Mouse (Mus musculus) ES-CJ7 (cell line): ENCODE results near the gene Ddb1.

Experiments
- DNase-seq: peaks from one replicate; pipeline ENCODE4 v3.0.0; 2011; ENCODE audit warnings: low read depth, low spot score

The Ddb1 gene

DNA sequence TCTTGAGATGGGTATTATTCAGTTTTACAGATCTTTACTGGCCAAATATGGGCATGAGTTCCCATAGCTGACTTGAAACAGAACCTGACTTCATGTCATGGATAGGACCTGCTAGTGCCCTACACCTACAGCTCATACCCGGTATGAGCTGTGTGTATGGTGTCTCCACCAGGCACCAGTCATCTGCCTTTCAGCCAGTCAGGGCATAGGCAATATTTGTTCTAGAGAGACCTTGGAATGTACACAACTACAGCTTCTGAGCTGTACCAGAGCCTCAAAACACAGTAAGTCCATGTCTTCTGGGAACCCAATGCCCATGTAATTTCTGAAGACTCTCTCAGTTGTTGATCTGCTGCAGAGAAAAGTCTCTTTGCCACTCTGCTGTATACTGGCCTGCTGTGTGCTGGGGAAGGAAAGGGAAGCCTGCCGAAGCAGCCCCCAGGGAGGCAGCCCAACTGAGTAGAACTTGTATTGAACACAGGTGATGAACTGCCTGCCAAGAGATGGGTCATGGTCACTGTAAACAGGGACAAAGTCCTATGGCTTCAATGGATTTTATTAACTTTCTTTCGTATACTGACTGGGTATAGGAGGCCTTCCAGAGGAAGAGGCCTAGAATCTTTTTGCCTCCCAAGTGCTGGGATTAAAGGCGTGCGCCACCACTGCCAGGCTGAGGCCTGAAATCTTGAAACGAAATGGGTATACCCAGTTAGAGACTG lies 13.3 kb upstream of the Ddb1 start:
- DNase-seq: no peak

DNA sequence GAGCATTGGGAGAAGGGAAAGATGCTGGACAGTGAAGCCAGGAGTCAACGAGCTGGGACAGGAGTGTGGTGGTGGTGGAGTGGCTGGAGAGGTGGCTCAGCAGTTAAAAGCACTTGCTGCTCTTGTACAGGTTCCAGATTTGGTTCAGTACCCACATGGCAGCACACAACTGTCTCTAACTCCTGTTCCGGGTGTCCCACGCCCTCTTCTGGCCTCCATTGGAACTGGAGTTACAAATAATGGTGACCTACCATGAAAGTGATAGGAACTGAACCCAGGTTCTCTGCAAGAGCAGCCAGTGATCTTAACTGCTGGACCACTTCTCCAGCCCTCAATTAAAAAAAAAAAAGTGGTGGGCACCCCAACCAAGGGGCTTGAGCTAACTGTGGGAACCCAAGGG lies 6.9 kb upstream of the Ddb1 start:
- DNase-seq: peak; percentile 63

DNA sequence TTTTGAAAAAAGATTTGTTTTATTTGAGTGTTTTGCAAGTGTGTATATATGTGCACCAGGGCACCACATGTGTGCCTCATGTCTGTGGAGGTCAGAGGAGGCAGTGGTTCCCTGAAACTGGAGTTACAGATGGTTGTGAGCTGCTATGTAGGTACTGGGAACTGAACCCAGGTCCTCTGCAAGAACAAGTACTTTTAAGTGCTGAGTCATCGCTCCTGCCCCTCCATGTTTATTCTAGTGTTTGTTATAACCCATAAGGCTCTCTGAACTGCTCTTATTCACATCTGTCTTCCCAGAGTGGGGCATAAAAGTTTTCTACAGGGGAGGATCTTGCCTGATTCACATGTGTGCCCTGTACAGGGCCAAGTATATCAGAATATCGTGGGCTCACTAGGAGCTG lies 5.5 kb upstream of the Ddb1 start:
- DNase-seq: no peak

DNA sequence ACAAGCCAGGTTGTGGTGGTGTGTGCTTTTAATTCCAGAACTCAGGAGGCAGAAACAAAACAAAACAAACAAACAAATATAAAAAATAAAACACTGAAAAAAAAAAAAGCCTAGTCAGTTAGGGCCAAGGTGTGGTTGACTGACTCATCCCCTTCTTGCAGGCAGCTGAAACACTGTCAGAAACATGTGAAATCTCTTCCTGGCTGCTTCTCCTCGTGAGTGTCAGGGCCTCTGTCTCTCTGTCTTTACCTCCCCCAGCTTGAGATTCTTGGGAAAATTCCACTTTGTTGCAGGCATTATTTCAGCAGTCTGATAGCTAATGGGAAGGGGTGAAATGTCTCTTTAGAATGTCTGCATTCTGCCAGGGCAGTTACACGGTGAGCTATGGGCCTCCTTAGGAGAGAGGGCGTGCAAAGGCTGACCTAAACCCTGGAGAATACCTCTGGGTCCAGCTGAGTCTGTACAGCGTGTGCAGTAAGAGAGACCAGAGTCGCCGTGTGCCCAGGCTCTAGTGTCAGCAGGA lies 2.8 kb upstream of the Ddb1 start:
- no peak for DNase-seq

DNA sequence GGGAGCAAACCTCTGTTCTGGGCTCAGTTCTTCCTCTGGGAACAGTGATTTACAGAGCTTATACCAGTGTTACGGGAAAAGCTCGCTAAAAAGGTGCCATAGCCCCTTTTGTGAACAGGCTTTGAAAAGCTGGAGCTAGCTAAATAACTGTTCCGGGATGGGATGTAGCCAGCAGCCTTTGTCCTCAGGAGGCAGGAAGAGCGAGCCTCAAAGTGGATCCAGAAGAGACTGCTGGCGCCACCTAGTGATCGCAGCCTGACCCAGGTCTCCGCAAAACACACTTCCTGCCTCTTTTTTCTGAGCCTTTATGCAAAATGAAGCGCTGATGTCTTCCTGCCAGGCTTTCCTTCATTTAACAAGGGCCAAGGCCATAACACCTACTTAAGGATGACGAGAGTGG lies 2.3 kb upstream of the Ddb1 start:
- DNase-seq: peak; percentile 89

DNA sequence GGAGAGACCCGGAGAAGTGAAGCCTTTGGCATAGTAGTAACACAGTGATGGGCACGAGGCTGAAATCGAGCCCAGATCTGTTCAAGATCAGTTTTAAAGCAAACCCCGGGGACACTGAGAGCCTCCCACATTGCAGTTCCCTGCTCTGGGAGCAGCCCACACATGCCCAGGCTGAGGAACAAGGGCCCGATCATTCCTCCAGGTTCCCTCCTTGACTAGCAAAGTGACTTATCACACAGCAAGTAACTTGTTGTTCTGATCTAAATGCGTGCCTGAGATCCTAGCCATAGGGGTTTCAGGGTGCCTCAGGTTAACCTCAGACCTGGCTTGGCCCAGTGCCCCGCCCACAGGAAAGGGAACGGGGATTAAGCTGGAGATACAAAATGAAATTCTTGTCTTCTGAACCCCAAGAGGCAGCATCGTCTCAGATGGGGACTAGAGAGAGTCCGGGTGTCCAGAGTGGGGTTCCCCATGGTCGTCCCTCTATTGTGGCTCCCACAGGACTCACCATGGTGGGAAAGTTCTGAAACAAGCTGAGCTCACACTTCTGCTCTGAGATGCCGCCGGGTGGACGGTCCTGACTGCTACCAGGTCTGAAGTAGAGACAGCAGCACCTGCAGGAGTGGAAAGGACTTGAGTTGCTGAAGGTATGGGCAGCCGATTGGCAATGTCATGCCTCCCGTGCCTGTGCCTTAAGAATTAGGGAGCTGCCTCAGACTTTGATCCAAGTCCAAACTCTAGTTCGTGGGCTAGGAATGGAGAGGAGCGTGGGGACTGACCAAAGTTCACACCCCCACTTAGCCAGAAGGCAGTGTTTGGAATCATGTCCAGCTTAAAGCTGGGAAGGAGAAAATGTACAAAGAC lies 1.2 kb upstream of the Ddb1 start:
- no peak for DNase-seq

DNA sequence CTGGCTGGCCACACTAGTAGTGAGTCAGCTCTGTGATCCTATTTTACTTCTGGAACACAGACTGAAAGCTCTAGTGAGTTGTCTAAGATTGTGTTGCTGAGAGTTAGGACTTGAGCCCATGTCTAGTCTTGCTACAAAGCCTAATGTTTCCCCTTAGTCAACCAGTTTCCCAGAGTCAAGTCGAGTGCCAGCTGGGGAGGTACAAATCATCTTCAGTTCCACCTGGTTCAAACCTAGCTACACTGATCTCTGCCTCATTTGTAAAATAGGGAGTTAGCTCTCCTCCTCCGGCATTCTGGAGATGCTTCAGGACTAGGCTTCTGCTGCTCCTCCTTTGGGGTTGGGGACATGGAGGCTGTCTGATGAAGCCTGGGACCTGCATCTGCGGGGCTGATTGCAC lies 593 bp upstream of the Ddb1 start:
- no peak for DNase-seq

DNA sequence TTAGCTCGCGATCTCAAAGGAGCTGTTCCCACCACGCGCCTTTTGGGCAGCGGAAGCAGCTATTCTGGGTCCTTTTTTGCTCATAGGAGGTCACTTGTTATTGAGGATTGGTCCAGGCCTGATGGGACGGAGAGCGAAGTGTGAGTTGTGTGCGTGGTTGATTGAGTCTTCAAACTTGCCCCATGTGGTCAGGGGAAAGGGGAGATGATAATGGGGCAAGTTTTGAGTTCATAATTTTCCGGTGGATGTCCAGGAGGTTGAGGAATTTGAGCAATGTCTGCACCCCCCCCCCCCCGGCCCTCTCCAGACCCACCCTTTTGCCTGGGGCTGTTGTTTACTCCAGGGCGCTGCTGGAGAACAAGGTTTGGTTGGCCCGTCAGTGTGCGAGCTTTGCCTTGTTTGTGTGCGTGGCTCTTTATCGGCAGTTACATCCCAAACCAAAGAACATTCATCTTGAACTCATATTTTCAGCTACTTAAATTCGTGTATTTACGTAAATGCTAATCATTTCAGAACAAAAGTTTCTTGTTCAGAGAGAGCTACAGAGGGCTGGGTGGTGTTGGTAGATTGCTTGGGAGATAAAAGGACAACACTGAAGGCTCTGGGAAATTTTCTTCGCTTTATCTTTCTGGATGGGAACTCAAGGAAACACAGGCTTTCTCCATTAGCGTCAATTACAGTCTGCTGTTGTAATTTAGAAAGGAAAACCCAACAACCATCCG lies 935 bp downstream of the Ddb1 start:
- peak; percentile 58 for DNase-seq

DNA sequence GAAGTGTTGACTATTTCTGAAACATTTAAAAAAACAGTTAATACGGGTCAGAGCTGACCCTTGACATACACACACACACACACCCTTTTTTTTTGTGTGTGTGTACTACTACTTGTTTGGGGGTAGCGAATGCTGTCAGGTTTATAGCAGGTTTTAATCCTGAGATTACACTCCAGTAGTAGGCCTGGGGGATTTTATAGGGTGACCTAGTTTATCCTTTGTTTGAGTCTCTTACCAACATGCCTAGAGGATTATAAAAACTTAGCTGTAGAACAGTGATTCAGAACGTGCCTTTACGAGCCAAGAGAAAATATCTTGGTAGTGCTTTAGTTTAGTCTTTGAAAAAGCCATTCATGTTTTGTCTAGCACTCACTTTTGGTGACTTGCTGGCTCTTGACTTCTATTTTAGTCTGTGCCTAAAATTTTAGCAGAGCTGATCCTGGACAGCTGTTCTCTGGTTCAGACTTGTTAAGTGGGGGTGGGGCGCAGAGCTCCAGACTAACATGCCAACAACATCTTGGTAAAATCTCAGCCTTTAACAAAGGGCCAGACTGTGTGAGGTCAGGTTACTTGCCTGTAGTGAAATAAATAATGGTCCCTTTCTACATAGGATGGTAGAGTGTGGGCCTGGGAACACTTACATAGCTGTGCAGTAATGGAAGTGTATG lies 3.6 kb downstream of the Ddb1 start:
- no peak for DNase-seq

DNA sequence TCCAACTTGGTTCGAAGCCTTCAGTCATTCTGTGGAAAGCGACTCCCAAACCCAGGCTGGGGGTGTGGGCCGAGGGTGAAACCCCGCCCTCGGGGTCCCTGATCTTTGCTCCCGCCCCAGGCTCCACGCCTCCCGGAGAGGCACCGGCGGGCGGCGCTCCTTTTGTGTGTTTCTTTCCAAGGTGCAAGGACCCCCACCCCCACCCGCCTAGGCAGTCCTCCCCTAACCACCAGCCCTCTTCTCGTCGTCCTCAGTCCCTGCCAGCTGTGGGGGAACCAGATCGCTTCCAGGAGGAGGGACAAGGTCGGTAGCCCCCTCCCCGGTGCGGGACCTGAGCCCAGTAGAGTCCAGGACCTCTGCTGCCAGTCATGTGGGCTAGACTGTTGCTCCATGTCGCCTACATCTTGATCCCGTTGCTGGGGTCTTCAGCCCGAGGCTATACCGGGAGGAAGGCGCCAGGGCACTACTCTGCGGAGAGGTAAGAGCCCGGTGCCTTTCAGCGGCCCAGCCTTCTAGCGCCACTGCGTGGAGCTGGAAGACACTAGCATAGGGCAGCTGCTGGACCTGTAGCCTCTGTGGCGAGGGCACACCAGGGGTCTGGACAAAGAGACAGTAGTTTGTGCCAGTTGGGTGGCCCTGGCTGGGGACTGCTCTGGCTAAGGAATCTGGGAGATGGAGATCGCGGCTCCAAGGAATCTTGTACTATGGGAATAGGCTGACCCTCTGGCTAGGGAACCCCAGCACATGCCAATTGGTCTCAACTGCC lies 29.2 kb downstream of the Ddb1 start, which contains the start of gene Vwce:
Vwce (plus strand) TSS at position 108 of the 766 bp plus-strand sequence.
- DNase-seq: peak; percentile 16

DNA sequence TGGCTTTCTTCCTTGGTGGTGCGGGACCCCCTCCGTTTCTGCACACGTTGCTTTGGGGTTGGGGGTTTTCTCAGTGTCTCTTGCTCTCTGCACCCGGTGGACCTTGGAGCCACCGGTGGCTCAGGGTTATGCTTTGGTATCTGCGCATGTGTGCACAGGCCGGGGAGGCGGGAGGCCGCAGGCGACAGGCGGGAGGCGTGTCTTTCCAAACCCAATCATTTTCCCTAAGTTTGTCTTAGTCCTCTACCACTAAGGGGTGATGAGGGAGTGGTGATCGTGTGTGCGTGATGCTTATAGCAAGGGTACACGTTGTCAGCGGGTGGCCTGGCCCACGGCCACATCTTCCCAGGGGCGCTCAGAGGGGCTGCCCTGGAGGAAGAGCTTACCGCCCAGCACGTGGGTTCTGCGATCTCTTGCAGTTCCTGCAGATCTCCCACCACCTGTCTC lies 29.8 kb downstream of the Ddb1 start:
- DNase-seq: peak; percentile 46

DNA sequence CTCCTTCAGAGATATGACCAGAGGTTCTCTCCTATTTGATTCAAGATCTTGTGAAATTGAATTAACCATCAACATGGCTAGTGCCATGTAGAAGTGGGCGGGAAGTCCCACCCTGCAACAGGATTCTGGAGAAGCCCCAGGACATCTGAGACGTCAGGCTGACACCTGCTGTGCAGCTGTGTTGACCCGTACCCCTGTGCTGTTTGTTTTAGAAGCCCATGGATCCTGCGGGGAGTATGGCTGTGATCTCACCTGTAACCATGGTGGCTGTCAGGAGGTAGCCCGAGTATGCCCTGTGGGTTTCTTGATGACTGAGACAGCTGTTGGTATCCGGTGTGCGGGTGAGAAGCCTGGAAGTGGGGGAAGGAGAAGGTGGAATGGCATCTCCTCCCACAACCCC lies 32.7 kb downstream of the Ddb1 start:
- DNase-seq: no peak

DNA sequence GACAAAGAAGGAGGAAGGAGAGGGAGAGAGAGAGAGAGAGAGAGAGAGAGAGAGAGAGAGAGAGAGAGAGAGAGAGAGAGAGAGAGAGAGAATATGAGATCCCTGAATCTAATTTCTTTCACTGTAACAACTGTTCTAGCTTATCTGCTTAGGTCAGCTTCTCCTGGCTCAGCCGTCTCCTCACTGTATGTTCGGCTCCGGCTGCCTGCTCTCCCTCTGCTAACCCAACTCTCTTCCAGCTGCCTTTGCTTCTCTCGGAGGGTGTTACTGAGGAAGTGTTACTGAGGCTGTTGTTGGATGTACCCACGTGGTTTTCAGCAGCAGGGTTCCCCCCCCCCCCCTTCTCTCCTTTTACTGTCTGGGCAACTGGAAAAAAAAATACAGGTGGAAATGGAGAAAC lies 35.0 kb downstream of the Ddb1 start:
- DNase-seq: no peak

DNA sequence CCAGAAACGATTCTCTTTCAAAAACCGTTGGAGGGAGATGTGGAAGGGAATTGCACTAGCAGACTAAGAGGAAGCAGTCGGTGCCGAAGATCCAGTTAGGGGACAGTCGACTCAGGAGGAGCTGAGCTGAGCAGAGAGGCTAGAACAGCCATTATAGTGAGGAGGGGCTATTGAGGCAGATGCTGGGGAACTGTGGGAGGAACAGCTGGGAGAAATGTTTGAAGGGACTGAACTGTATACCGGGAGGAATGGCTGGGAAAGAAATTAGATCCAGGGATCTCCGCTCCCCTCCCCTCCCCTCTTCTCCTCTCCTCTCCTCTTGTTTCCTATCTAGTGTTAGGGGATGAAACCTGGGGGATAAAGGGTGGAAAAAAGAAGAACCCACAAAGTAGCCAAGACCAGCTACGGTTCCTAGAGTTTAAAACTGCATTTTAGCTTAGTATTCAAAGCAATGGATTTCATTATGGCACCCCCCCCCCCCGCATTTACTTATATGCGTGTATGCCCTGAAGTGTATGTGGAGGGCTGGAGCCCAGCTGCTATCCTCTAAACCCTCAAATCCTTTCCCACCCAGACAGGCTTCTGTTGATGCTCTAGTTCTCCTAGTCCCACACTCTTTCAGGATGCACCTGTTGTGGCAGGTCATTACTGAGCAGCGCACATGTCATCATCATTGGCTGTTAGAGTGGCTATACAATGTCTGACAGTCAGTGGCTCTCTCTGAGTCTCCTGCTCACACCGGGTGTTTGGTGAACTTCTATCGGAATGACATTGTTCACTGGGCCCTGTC lies 35.7 kb downstream of the Ddb1 start:
- DNase-seq: no peak

DNA sequence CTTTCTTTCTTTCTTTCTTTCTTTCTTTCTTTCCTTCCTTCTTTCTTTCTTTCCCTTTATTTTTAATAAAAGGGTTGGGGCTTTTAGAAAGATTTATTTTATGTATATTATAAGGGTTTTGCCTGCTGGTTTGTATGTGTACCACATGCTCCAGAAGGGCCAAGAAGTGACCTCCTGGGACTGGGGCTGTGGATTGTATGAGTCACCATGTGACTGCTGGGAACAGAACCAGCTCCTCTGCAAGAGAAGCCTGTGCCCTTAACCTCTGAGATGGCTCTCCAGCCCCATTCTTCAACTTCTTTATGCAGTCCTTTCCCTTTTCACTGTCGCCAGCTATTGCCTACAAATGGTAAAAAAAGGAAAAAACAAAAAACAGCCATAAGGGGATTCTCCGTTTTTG lies 40.5 kb downstream of the Ddb1 start:
- no peak for DNase-seq

DNA sequence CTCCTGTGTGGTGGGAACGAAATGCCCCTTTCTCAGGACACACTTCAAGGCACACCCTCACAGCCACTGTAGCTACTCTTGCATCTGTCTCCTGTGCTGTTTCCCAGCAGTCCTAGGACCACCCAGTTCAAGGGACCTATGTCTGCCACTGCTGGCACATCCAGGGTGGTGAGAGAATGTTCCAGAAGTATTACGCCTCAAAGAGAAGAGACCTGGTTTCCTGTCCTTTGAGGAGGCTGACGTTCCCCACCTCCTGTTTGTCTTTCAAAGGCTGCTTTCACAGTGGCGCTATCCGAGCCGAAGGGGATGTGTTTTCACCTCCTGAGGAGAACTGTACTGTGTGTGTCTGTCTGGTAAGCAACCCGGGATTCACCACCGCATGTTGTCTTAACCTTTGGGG lies 43.0 kb downstream of the Ddb1 start:
- DNase-seq: no peak

DNA sequence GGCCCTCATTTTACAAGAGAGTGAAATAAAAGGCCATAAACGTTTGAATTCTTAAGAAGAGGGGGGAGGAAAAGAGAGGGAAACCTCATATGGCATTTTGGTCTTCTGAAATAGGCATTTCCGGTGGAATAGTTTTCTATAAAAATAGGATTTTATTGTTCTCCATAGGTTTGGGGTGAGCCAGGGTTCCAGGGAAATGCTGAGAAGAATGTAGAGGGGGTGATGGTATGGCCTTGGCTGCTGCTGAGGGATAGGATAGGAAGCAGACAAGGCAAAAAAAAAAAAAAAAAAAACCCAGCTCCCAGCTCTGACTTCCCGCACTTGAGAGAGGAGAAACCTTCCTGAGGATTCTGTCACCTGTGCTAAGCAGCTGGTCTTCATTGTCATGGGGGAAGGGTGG lies 50.9 kb downstream of the Ddb1 start:
- DNase-seq: no peak

DNA sequence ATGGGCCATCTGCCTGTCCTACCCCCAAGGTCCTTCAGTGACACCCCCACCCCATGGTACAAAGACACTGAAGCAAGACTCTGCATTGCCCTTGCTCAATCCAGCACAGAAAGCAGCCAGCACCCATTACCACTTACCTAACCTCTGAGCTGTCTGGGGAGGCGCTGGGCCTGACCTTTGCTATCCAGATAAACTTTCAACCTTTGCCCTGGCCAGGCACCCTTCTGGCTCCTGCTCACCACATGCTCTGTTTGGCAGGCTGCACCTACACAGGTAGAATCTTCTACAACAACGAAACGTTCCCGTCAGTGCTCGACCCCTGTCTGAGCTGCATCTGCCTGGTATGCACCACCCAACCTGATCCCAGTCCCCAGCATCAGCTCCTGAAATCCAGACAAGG lies 52.6 kb downstream of the Ddb1 start:
- no peak for DNase-seq

DNA sequence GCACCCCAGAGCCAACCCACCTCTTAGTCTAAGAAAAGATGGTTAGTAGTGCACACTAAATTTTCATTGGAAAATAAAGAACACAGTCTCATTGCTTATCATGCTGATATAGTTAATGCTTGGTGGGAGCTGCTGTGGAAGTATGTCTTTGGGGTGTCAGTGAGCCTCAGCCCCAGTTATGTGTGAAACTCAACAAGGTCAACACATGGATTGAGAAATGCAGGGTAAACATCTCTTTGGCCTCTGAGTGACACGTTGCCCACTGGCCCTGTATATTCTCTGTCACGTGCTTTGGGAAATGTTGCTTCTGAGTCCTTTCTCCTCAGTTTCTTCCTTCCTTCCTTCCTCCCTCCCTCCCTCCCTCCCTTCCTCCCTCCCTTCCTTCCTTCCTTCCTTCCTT lies 53.3 kb downstream of the Ddb1 start:
- DNase-seq: no peak

DNA sequence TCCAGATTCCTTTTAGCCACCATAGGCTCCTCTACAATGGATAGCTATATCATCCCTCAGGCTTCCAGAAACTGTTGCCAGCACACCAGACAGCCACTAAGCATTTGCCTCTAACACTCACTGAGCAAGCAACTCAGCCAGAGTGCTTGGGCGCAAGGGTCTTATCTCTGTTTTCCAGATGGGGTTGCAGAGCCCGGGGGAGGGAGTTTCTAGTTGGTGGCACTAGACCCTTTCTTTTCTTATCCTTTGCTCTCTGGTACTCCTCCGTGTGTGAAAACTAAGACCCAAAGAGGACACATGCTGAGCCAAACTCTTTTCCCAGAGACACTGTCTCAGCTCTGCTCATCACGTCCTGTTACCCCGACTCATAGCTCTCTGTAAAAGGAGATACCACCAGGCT lies 56.2 kb downstream of the Ddb1 start:
- DNase-seq: no peak
